Mouse (Mus musculus): Measurements from ENCODE around the gene Neurl1a. TPM values are rescaled to one million over a fixed set of nuclear protein-coding genes. Genes with fewer than 3 reads are reported as not detected.

Gene Neurl1a
- polyA plus RNA-seq, 3 experiments from 2014 or later, result 0.19 to 0.32 (median 0.25) TPM

DNA sequence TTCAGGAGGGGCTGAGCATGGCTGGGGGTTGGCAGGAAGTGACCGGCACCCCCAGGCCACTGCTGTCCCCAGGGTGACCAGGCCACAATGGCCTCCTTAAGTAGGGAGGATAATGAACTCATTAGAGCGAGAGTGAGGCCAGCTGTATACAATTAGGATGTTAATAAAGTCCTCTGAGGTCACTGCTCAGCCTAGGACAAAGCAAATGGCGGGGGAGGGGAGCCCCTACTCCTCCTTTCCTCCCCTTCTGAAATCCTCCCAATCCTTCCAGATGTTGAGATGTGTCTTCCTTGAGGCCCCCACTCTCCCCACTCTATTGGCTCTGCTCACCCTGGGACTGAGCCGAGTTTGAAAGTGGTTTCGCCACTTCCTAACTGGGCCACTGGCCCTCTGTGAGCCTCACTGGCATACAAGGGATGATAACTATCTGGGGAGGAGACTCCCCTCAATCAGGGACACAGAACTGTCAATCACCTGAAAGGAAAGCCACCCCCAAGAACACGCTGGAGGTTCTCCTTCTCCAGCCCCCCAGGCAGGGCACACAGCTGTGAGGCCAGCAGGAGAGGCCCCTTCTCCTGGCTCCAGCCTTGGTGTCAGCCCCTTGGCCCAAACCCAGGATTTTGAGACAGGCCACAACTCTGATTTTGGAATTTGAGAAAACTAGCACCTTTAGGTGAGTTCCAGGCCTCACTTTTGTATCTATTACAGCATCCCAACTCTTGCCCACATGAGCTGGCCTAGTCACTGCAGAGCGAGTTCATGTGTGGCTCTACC lies 112.9 kb downstream of the Neurl1a start:
- no peak for ATAC-seq

DNA sequence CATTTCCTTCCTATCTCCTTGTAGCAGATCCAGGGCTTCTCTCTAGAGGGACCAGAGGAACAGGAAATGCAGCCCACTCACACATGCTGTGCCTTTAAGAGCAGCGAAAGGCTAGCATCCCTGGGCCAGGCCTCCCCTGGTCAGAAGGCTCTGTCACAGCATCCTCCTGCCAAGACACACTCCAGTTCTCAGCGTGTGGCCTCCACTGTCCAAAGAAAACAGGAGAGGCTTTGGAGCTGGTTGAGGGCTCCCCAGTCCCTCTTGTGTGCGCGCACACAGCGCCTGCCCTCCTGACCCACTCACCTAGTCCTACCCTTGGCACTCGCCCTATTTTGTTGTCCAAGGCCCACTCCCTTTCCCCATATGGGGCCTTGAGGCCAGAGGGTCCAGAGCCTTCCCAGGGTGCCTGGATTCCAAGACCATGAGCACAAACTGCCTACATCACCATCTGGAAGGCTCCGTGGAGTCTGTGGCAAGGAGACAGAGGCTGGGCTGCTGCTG lies 113.9 kb downstream of the Neurl1a start:
- ATAC-seq, result no peak

DNA sequence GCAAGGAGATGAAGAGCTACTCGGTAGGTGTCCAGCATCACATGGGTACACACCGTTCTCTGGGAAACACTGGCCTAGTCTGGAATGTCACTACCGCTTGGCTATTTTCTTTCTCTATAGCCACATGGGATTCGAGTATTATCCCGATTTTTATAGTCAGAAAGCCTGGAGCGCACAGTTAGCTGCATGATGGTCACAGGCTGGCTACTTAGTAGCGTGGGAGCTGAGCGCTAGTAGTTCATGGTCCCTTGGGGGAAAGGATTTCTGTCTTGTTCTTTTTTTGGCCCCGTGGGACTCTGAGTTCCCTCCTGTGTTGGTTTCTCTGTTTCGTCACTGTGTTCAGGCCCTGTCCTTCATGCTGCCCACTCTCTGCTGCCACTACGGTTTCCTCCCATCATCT lies 119.5 kb downstream of the Neurl1a start:
- no peak for ATAC-seq

DNA sequence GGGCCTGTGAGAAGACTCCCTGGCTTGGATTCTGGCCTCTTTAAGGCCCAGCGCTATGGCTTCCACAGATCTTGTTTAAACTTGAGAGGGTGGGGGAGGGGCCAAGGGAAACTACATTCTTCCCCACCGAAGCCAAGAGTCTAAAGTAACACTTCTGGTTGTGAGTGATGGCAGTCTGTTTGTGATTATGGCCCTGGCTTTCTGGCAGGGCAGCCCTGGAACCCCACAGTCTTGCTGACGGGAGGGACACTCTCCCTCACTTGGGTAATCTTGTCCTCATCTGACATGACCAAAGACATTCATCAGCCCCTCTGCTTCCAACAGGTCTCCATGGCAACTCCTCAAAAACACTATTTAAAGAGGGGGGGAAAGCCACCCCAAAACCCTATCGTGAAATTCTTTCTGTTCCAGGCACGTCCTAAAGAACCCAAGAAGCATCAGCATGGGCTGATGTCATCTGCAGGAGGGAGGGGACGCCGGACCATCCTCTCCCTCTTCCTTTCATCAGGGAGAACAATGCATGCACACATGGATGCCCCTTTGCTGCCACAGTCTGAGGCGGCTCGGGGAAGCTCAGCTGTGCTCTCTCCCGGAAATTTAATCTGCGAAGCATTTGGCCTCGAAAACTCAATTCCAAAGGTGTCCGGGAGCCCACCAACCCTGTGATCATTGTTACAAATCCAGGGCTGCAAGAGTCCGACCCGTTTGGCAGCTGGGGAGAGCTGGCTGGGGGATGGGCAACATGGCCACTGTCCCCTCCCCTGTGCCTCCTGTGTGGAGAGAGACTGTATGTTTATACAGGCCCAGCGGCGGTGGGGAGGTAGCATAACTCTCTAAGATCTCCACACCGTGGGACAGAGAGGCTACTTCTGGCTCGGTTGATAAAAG lies 122.9 kb downstream of the Neurl1a start:
- ATAC-seq, result no peak

DNA sequence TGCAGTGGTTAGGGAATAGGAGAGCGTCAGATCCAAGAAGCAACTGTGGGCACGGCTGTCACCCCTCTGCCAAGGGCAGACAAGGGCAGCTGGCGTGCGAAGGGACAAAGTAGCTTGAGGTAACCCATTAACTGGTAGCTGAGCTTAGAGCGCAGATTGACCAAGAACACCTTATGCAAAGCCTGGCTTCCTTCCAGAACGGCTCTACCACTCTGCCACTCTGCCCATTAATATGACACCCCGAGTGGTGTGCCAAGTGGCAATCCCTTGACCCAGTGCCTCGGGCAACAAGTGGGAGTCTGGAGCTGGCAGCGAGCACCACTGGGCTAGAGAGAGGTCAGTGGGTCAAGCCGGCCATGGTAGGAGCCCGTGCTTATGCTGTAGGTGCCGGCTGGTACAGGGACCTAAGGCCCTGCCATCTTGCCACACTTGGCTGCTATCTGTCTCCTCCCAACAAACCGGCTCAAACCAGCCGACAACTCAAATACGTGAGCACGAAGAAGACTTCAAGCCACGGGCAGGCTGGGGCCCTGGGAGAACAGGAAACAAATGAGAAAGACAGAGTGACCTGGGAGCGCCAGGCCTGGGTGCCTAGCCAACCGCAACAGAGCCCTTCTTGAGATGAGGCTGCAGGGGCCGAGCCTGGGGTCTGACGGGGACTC lies 123.7 kb downstream of the Neurl1a start:
- no peak for ATAC-seq

DNA sequence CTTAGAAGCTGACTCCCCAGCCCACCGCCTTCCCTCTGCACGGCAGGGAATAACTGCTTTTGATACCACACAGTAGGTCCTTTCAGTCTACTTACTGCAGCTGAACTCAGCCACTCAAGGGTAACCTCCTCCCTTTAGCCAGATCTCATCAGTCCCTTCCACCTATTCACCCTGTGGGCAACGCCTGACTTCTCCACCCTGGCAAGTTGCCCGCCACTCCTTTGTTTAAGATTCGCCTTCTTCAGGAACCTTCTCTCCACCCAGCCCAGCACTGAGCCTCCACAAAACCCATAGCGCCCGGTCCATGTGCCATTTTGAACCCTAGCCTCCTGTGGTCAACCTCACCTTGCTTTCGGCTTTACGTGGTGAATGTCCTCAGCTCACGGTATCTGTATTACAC lies 124.5 kb downstream of the Neurl1a start:
- ATAC-seq, result no peak

DNA sequence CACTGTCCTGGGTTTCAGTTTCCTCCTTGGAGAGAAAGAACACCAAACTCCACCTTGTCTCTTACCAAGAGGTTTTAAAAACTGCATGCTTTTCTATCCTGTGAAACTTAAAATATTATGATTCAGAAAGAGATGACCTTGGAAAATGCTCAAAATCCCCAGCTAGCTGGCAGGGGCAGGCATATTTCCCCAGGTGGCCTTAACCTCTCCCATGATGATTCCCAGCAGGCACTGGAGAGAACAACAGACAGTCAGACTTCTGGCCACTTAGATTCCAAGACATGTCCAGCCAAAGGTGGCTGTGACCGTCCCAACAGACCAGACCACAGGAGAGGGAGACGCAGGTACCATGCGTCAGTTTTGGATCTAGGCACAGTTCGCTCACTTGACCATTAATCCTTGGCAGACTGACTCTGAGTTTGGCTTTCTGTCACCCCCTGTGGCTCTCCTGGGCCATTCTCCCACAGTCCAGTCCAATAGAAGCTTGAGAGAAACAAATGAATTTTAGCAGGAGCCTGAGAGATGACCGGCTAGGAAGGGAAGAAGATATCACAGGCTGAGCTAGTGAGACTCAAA lies 125.6 kb downstream of the Neurl1a start:
- ATAC-seq, result no peak

DNA sequence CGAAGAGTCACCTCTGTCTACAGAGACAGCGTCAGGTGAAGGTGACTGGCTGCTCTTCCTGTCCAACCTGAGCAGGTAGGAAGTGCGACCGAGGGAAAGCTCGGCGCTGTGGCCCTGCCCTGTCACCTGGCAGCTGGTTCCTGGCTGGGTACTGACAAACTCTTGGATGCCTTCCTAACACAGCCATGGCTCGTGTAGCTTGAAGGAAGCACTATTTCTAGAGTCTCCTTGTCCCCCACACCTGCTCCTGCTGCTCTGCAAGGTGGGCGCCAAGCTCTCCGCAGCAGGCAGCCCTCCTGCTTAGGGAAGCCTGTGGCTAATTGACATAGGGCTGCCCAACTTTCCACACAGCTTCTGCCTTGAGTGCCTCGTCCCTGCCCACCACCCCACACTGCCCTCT lies 126.8 kb downstream of the Neurl1a start:
- ATAC-seq, result no peak

DNA sequence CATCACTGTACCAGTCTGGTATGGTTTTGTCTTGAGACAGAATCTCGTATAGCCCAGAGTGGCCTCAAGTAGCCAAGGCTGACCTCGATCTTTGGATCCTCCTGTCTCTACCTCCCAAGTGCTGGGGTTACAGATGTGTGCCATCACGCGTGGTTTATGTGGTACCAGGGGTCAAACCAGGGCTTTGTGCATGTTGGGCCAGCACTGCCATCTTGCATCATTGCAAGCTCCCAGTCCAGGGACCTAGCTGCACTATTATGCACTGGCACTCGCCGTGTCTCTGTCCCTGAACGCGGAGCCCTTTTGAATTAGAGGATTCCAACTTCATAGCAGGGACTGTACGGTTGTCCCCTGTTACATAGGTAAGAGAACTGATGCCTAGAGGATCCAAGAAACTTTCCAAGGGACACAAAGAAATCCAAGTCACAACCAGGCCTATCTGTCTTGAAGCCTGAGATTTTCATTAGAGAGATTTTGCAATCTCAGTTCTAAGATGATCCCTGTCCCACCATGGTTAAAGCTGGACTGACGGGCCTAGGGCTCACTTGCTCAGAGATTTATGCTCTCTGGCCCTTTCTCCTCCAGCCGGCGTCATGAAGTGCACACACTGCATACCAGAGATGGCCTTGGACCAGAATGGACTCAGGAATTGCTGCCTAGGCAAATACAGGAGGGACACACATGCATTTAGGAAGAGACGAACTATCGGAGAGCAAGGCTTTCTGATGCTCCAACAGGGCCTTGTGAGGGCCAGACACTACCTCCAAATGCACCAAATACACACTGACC lies 127.7 kb downstream of the Neurl1a start:
- ATAC-seq, result no peak

DNA sequence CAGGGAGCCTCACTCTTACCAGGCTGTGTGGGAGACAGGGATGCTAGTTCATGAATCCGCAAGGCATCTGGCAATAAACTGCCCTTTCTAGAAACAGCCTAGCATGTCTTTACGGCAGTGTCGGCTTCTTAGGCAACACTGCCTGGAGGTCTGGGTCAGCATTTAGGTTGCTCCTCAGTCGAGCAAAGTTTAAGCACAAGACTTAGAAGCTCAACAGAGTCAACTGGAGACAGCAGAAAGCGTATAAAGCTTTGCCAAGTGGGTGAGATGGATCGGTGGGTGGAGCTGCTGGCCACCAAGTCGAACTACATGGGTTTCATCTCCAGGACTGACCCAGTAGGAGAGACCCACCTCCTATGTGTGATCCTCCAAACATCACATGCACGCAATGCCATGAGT lies 128.3 kb downstream of the Neurl1a start:
- ATAC-seq, result no peak

Other genes starting within 250 kb of the Neurl1a start
- not detected for gene Ina, start 164.1 kb upstream of the Neurl1a start, polyA plus RNA-seq (2017; shearing (Covaris generic))
- gene Nt5c2, start 163.7 kb upstream of the Neurl1a start, polyA plus RNA-seq (2017; shearing (Covaris generic)), result 10 to 100 TPM; 22.1 to 37.3 (median 31.6) TPM
- 10 to 100 TPM in 1 of 3 experiments, 1 to 10 TPM in 2; 4.9 to 10.8 (median 9.7) TPM for gene Pcgf6, start 127.9 kb upstream of the Neurl1a start, polyA plus RNA-seq (2017; shearing (Covaris generic))
- 1 to 10 TPM; 1.6 to 3.3 (median 1.8) TPM for gene Taf5, start 111.1 kb upstream of the Neurl1a start, polyA plus RNA-seq (2017; shearing (Covaris generic))
- gene Usmg5, start 88.2 kb upstream of the Neurl1a start, polyA plus RNA-seq (2017; shearing (Covaris generic)), result 100 to 1,000 TPM; 223 to 391 (median 299) TPM
- 1 to 10 TPM; 5.9 to 8.5 (median 7.3) TPM for gene Pdcd11, start 88.1 kb upstream of the Neurl1a start, polyA plus RNA-seq (2017; shearing (Covaris generic))
- gene Calhm2, start 40.5 kb upstream of the Neurl1a start, polyA plus RNA-seq (2017; shearing (Covaris generic)), result 10 to 100 TPM; 13.3 to 21.6 (median 15.8) TPM
- not detected for gene Calhm1, start 34.6 kb upstream of the Neurl1a start, polyA plus RNA-seq (2017; shearing (Covaris generic))
- not detected for gene Calhm3, start 21.1 kb upstream of the Neurl1a start, polyA plus RNA-seq (2017; shearing (Covaris generic))

Measured in inflammation-experienced regulatory T-cells, adult 6 months (primary cell).